Mouse (Mus musculus): ENCODE results near the gene Ice2. TPM values are rescaled to one million over a fixed set of nuclear protein-coding genes. Genes with fewer than 3 reads are reported as not detected.

The Ice2 gene
- 22.5 and 25.2 TPM in 2 replicates for polyA plus RNA-seq (2016; fragmentation: Nextera tagmentation; extraction: Ambion mirVana)

- H3K27me3 ChIP-seq (ENCODE audit: low read depth, poor library complexity, severe bottlenecking): no peaks in the 10 kb centered on the region
- peaks cover 15% of the 10 kb centered on the region for H3K4me1 ChIP-seq
- peak within 1 kb of the TSS; percentile 70 for H3K4me3 ChIP-seq
- peak within 1 kb of the TSS; percentile 96 for H3K27ac ChIP-seq
- no peaks in the 10 kb centered on the region for H3K9me3 ChIP-seq (replicated peaks)
- peaks cover 9% of the 10 kb centered on the region for H3K36me3 ChIP-seq
- DNase-seq (ENCODE audit: low spot score): peak; percentile 86
- under 1% methylated on average over 51 of the region's 53 CpGs for WGBS
Observed at GRCm38 (mm10) chr9:69397760-69398452, at the start of gene Ice2. Ice2 (plus strand) TSS chr9:69397906.

DNA sequence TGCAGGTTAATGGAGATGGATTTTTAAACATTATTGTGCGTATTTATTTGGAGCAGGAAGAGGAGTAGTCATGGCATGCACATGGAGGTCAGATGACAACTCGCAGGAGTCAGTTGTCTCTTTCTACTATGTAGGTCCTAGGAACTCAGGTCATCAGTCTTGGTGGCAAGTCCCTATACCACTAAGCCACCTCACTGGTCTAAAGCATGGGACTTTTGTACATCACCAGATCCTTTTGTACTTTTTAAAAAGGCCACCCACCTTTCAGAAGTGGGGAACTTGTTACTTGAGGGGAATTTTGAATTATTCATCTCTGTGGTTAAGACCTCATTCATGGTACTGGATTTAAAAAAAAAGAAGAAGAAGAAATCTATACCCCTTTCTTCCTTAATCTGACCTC lies 48.2 kb upstream of the Ice2 start:
- H3K9me3 ChIP-seq (replicated peaks): no peaks in the 10 kb centered on the region
- peaks cover 76% of the 10 kb centered on the region for H3K27me3 ChIP-seq (ENCODE audit: low read depth, poor library complexity, severe bottlenecking)
- no peaks in the 10 kb centered on the region for H3K36me3 ChIP-seq
- WGBS: 90% methylated on average over 2 of the region's 2 CpGs
- peaks cover 23% of the 10 kb centered on the region for H3K4me1 ChIP-seq
- H3K27ac ChIP-seq: no peak overlapping the region
- no peak overlapping the region for H3K4me3 ChIP-seq
- DNase-seq (ENCODE audit: low spot score): no peak

GRCm38 (mm10) chr9:69354228-69354627 lies 43.5 kb upstream of the Ice2 start:
- H3K4me3 ChIP-seq: no peak overlapping the region
- no peaks in the 10 kb centered on the region for H3K9me3 ChIP-seq (replicated peaks)
- peaks cover 68% of the 10 kb centered on the region for H3K27me3 ChIP-seq (ENCODE audit: low read depth, poor library complexity, severe bottlenecking)
- peaks cover 12% of the 10 kb centered on the region for H3K4me1 ChIP-seq
- WGBS: 88% methylated on average over 6 of the region's 6 CpGs
- H3K36me3 ChIP-seq: no peaks in the 10 kb centered on the region
- H3K27ac ChIP-seq: no peak overlapping the region
- no peak for DNase-seq (ENCODE audit: low spot score)

GRCm38 (mm10) chr9:69357834-69358233 lies 39.9 kb upstream of the Ice2 start:
- Histone ChIP-seq H3K9me3 (replicated peaks) (no peaks in the 10 kb centered on the region), H3K27me3 (ENCODE audit: low read depth, poor library complexity, severe bottlenecking) (peaks cover 53% of the 10 kb centered on the region), H3K4me3 (no peak overlapping the region), H3K27ac (no peak overlapping the region), H3K4me1 (peaks cover 13% of the 10 kb centered on the region), H3K36me3 (no peaks in the 10 kb centered on the region)
- peak; percentile 70 for DNase-seq (ENCODE audit: low spot score)
- 44% methylated on average over 3 of the region's 3 CpGs for WGBS

GRCm38 (mm10) chr9:69358797-69359196 lies 38.9 kb upstream of the Ice2 start:
- WGBS: 79% methylated on average over 6 of the region's 6 CpGs
- Histone ChIP-seq H3K9me3 (replicated peaks) (no peaks in the 10 kb centered on the region), H3K4me1 (peaks cover 13% of the 10 kb centered on the region), H3K27ac (no peak overlapping the region), H3K4me3 (no peak overlapping the region), H3K27me3 (ENCODE audit: low read depth, poor library complexity, severe bottlenecking) (peaks cover 48% of the 10 kb centered on the region), H3K36me3 (no peaks in the 10 kb centered on the region)
- no peak for DNase-seq (ENCODE audit: low spot score)

GRCm38 (mm10) chr9:69361951-69362445 lies 35.7 kb upstream of the Ice2 start:
- no peak for DNase-seq (ENCODE audit: low spot score)
- Histone ChIP-seq H3K36me3 (no peaks in the 10 kb centered on the region), H3K9me3 (replicated peaks) (no peaks in the 10 kb centered on the region), H3K27ac (no peak overlapping the region), H3K4me3 (no peak overlapping the region), H3K27me3 (ENCODE audit: low read depth, poor library complexity, severe bottlenecking) (peaks cover 29% of the 10 kb centered on the region; the same call in 1 of the 2 replicates), H3K4me1 (peaks cover 11% of the 10 kb centered on the region)
- 92% methylated on average over 8 of the region's 8 CpGs for WGBS

DNA sequence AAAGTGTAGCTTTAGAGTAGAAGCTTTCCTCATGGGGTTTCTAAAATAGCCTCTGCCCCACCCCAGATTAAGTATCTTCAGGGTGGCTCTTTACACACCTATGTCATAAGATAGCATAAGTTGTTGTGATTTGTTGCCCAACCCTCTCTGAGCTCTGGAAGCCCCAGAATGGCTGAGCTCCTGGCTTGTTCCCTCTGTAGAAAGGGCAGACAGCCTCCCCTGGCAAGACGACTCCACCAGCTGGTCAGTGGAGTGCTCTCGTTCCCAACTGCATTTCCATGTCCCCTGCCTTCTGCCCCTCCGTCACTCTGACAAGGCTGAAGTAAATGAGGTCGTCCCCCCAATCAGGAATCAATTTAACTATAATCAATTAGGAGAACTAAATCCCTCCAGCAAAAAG lies 34.9 kb upstream of the Ice2 start:
- Histone ChIP-seq H3K36me3 (no peaks in the 10 kb centered on the region), H3K9me3 (replicated peaks) (no peaks in the 10 kb centered on the region), H3K27ac (no peak overlapping the region), H3K4me3 (no peak overlapping the region), H3K4me1 (peaks cover 11% of the 10 kb centered on the region), H3K27me3 (ENCODE audit: low read depth, poor library complexity, severe bottlenecking) (peaks cover 32% of the 10 kb centered on the region; the same call in 1 of the 2 replicates)
- WGBS: 29% methylated on average over 4 of the region's 4 CpGs
- no peak for DNase-seq (ENCODE audit: low spot score)

GRCm38 (mm10) chr9:69364117-69364516 lies 33.6 kb upstream of the Ice2 start:
- WGBS: 66% methylated on average over 16 of the region's 16 CpGs
- H3K27me3 ChIP-seq (ENCODE audit: low read depth, poor library complexity, severe bottlenecking): peaks cover 32% of the 10 kb centered on the region; the same call in 1 of the 2 replicates
- H3K4me1 ChIP-seq: peaks cover 5% of the 10 kb centered on the region
- no peak for DNase-seq (ENCODE audit: low spot score)
- H3K27ac ChIP-seq: no peak overlapping the region
- H3K4me3 ChIP-seq: no peak overlapping the region
- no peaks in the 10 kb centered on the region for H3K9me3 ChIP-seq (replicated peaks)
- no peaks in the 10 kb centered on the region for H3K36me3 ChIP-seq

DNA sequence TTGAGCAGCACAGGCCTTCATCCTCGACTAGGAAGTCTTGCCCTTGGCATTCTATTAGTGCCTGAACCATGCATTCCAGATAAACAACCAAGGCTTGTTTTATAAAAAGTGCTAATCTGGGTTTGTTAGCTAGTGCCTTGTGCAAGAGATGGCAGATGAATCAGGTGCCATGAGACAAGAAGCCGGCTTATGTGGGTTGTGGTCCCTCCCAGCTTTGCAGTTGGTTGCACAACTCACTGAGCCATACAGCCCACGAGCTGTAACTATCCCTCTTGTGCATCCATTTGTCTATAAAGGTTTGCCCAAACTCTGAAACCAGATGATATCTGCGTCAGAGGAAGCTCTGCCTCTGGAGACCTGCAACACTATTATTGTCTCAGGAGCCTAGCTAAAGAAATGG lies 30.7 kb upstream of the Ice2 start:
- DNase-seq (ENCODE audit: low spot score): no peak
- WGBS: 85% methylated on average over 4 of the region's 4 CpGs
- Histone ChIP-seq H3K9me3 (replicated peaks) (no peaks in the 10 kb centered on the region), H3K27me3 (ENCODE audit: low read depth, poor library complexity, severe bottlenecking) (peaks cover 18% of the 10 kb centered on the region; the same call in 1 of the 2 replicates), H3K4me1 (peaks cover 3% of the 10 kb centered on the region; the same call in 1 of the 2 replicates), H3K4me3 (no peak overlapping the region), H3K36me3 (no peaks in the 10 kb centered on the region), H3K27ac (no peak overlapping the region)

GRCm38 (mm10) chr9:69368071-69368470 lies 29.6 kb upstream of the Ice2 start:
- no peaks in the 10 kb centered on the region for H3K9me3 ChIP-seq (replicated peaks)
- peaks cover 9% of the 10 kb centered on the region; the same call in 1 of the 2 replicates for H3K27me3 ChIP-seq (ENCODE audit: low read depth, poor library complexity, severe bottlenecking)
- peak; percentile 70 for DNase-seq (ENCODE audit: low spot score)
- H3K4me1 ChIP-seq: peaks cover 3% of the 10 kb centered on the region; the same call in 1 of the 2 replicates
- no peaks in the 10 kb centered on the region for H3K36me3 ChIP-seq
- WGBS: 78% methylated on average over 8 of the region's 8 CpGs
- no peak overlapping the region for H3K27ac ChIP-seq
- H3K4me3 ChIP-seq: no peak overlapping the region

DNA sequence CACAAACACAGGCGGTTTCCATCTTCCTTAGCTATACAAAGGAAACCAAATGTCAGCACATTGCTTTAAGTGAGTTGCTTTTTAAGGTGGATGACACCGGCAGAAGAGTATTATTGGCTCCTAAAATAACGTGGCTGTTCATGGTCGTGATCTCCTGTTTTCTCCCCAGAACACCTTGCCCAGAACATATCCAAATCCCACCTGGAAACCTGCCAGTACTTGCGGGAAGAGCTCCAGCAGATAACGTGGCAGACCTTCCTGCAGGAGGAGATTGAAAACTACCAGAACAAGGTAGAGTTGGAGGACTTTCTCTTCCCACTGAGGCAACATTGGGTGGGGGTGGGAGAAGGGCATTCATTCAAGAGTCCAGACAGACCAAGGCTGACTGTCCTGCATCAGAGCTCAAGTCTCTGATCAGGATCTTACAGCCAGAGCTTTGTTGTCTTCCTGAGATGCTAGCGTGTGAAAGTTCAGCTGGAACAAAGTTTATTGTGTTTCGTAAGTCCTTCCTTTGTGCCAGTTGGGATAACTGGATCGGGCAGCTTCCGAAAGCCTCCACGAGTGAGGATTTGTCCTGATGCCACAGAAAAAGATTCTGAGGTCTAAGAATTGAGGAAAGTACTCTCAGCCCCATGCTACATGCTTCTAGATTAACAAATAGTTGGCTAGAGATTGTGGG lies 26.5 kb upstream of the Ice2 start:
- WGBS: 90% methylated on average over 11 of the region's 11 CpGs

GRCm38 (mm10) chr9:69372871-69373270 lies 24.8 kb upstream of the Ice2 start:
- H3K4me1 ChIP-seq: no peaks in the 10 kb centered on the region; the same call in 1 of the 2 replicates
- no peaks in the 10 kb centered on the region for H3K9me3 ChIP-seq (replicated peaks)
- WGBS: 66% methylated on average over 4 of the region's 4 CpGs
- no peaks in the 10 kb centered on the region; the same call in 1 of the 2 replicates for H3K27me3 ChIP-seq (ENCODE audit: low read depth, poor library complexity, severe bottlenecking)
- H3K36me3 ChIP-seq: no peaks in the 10 kb centered on the region
- no peak for DNase-seq (ENCODE audit: low spot score)
- H3K4me3 ChIP-seq: no peak overlapping the region
- no peak overlapping the region for H3K27ac ChIP-seq

More for the DNA sequence above, 26.5 kb upstream of the Ice2 start:
- Histone ChIP-seq H3K27me3 (ENCODE audit: low read depth, poor library complexity, severe bottlenecking) (peaks cover 5% of the 10 kb centered on the region; the same call in 1 of the 2 replicates), H3K4me3 (no peak overlapping the region), H3K4me1 (no peaks in the 10 kb centered on the region; the same call in 1 of the 2 replicates), H3K27ac (no peak overlapping the region), H3K9me3 (replicated peaks) (no peaks in the 10 kb centered on the region), H3K36me3 (no peaks in the 10 kb centered on the region)
- DNase-seq (ENCODE audit: low spot score): no peak
